Mouse (Mus musculus) CD4-positive helper T cell, adult 2 months (primary cell): ENCODE data around the gene Rdh7.
A peak's percentile ranks its signal among the peaks of the same experiment; 100 is the strongest.
"Not testable (repeated sequence)": the region's sequence is repeated elsewhere in the genome, so short reads cannot be mapped to it uniquely, and the experiment has no call there.

Experiments used
- DNase-seq: peaks from one replicate; pipeline ENCODE4 v3.0.0-alpha.2; 2012; ENCODE audit warnings: low read depth, missing footprints, low spot score

Rdh7 gene

DNA sequence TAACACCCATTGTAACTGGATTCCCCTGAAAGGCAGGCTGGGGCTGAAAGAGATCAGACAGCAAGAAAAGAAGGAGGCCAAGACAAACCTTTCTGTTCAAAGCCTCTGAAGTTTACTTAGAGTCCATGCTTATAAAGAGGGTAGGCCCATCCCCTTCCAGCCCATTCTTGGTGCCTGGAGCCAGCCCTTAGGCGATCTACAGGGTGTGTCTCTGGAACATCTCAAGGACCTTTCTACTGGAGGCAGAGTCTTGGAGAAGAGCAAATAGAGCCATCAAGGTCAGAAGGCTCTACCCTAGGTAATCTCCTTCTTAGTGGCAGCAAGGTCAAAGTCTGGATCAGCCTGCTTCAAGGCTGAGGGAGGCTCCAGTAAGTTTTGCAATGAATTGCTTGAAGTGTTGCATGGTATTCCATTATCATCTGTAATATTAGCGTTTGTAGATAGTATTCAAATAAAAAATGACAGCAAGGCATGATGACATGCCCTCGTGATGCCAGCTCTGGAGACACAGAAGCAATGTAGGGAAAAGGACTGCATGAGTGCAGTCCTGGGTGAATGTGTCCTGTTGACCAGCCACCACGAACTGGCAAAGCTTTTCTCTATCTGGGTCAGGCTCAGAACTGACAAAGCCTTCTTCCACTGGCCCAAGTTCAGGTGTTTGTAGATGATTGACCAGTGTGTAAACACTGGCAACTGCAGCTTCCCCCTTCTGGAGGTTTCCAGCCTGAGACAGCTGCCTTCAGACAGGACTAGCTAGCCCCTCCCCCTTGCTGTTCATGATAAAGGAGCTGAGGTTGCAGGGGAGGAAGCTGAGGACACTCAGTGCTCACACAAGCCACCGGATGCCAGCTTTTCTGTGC is 4.8 kb upstream of the Rdh7 start:
- DNase-seq, result peak; percentile 36

DNA sequence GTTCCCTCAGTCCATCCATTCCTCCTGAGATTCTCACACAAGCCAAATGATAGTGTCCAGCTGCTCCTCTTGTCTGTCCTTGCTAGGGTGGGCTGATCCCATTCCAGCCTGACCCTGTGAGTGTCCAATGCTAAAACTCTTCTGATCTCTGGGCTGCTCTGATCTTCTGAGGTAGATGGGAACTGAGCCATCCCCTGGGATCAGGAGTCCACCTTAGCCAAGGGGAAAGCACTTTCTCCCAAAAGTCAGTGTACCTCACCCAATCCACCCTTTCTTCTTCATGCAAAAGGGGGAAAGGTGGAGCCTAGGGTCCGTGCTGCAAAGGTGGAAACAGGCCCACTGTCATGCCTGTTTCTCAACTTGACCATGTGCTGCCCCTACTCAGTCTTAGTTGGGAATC is 2.9 kb upstream of the Rdh7 start:
- no peak for DNase-seq

DNA sequence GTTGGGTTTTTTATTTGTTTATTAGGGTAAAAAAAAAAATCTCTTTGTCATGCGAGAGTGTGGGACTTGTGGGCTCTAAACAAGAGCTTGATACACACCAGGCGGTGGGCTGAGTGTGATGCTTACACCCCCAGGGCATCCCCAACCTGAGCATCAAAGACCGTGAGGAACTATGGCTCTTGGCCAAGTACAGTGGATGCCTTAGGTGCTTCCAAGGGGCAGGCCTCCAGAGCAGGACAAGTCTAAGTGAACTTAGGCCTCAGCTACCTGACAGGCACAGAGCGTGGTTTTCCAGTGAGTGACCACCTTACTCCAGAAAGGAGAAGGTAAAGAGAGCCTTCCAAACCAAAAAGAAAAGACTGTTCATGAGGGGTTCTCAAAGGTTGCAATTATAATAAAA is 1.6 kb downstream of the Rdh7 start:
- no peak for DNase-seq

DNA sequence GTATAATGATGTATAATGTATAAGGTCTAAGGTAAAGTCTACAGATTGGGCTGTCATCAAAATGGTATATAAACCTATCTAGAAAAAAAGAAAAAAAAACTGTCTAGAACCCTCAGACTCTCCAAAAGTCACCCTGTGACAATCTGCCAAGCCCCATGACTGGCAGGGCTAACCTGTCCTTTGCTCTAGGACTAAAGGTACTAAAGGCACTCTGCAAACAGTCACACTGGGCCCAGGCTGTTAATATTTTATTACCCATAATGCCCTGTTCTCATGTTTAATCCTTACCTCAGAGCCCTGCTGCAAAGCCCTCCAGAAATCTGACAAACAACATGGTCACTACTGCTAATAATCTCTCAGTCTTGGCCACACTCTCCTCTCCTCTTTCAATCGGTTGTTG is 2.1 kb downstream of the Rdh7 start:
- DNase-seq, result no peak

DNA sequence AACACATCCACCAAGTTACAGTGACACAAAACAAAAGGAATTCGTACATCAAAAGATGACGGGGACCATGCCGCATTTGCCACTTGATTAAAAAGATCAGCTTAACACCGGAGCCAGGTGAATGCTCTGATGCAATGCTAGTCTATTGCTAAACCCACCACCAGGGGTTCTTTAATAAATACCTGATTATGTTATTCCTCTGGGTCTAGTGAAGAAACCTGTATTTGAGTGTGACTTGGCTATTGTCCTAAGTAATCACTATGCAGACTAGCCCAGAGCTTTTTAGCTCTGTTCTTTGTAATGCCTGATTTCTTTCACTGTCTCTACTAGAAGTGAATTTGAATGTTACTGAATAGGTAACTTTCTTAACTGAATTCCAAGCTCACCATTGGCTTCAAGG is 7.6 kb downstream of the Rdh7 start:
- DNase-seq, result no peak

DNA sequence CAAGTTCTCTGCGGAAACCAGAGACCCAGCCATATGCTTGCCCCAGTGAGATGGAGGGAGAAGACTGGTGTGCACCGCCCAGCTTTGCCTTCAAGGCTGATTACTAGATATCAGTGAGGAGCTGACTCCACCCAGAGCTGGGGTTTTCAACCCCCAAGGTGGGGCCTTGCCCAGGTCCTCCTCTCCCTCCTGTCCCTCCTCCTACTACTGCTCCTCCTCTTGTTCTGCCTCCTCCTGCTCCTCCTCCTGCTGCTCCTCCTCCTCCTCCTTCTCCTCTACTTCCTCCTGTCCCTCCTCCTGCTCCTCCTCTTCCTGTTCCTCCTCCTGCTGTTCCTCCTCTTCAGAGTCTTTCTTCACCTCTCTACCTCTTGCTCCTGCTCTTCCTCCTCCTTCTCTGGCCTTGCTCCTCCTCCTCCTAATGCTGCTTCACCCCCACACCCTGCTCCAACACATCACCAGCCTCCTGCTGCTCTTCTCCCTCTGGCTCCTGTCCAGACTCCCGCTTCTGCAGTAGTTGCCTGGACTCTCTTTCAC is 9.4 kb downstream of the Rdh7 start:
- DNase-seq, result no peak

DNA sequence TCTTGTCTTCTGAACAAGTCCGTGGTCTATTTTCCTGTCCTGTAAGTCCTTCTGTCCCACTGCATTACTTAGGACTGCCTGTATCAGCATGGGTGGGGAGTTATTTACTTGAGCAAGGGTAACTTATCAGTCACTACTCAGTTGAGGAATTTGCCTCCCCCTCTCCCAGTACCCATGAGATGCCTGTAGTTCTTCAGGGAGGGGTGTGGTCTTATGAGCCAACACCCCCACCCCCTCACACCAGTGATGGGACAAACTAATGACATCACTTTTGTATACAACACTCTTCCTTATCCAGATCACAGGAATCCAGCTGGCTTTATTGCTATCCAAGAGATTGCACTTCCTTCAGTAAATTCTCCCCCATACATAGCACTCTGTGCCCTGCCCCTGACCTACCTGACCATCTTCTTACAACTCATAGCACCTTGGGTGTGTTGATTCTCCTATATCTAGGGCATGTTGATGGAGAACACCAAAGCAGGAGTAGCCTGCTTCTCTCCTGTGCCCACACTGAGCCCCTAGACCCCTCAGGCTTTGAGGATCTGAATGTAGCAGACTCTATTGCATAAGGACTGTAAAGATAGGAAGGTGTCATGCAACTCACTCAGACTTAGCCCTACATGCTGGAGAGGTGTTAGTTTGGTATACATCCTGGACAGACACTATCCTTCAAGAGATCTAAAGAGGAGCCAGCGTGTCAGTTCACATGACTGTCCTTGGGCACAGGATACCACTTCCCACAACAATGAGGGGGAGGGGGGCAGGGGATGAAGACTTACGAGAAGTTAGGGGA is 10.2 kb downstream of the Rdh7 start:
- no peak for DNase-seq

DNA sequence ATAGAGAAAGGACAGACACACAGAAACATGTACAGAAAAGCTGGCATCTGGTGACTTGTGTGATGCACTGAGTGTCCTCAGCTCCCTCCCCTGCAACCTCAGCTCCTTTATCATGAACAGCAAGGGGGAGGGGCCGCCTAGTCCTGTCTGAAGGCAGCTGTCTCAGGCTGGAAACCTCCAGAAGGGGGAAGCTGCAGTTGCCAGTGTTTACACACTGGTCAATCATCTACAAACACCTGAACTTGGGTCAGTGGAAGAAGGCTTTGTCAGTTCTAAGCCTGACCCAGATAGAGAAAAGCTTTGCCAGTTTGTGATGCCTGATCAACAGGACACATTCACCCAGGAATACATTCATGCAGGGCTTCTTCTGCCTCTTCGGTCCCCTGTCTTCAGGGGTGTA is 10.9 kb downstream of the Rdh7 start:
- DNase-seq, result no peak

DNA sequence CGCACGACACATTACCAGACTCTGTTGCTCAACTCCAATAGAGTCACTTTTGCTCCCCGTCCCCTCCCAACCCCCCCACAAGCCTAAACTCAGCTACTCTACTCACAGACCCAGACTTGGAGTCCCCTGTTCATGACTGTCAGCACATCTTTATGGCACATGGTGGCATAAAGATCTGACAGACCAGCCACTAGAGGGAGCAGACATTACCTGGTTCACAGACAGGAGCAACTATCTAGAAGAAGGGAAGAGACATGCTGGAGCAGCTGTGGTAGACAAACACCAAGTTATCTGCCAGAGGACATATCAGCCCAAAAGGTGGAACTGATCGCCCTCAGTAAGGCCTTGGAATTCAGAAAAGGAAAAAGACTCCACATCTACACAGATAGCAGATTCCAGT is 16.1 kb downstream of the Rdh7 start:
- peak; percentile 20 for DNase-seq

DNA sequence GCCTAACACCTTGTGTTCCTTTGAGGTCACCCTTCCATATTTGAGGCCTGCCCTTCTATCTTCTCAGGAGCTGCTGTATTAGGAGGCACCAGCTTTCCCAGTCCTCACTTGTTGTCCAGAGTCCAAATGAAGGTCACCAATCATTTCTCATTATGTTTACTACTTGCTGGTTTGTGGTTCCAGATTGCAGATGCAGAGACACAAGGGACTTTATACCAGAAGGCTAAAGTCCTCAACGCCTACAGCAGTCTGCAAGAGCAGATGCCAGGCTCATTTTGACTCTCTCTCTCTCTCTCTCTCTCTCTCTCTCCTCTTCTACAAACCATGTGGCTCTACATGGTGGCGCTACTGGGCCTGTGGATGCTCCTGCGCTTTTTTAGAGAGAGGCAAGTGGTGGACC is 22.4 kb downstream of the Rdh7 start, which contains the start of gene Rdh16f2:
Gene Rdh16f2, plus strand, starts transcription at position 243 of the 400 bp plus-strand sequence.
- DNase-seq, result no peak

DNA sequence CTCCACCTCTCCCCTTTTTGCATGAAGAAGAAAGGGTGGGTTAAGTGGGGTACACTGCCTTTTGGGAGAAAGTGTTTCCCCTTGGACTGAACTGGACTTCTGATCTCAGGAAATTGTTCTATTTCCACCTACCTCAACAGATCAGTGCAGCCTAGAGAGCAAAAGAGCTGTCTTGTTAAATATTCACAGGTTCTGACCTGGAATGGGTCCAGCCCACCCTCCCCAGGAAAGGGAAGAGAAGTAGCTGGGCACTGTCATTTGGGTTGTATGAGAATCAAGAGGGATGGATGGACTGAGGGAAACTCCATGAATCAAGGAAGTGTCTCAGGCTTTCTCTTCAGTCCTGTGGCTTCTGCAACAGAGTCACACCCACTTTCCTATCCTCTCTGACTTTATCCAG is 23.7 kb downstream of the Rdh7 start:
- no peak for DNase-seq

DNA sequence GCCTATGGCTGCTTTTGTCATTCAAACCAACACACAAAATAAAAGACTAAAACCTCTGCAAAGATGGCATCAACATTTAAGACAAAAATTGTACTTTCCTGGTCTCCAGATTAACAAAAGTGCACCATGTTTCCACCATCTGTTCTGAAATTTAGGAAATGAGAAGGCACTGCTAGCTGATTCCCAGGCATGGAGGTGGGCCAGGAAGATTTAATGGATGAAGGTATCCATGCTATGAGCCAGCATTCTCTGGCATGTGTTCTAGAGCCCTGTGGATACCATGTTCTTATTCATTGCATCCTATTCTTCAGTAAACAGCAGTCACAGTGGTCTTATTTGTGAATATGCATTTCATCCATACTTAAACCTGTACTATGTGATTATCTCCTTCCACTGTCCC is 32.2 kb downstream of the Rdh7 start:
- DNase-seq, result no peak

DNA sequence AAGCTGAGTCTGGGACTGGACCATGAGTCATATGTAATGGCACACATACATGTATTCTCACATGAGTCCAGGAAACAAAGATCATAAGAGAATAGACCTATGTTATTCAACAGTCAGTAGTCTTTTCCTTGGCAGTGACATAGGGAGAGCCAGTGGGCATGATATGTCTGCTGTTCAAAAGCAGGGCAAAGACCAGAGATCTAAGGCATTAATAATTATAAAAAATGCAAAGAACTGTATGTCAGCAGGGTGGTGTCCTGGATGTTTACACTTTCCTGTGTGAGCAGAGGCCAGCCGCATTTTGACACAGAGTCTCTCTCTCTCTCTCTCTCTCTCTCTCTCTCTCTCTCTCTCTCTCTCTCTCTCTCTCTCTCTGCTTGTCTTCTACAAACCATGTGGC is 39.0 kb downstream of the Rdh7 start, which contains the start of gene Rdh19:
Gene Rdh19, plus strand, starts transcription at position 301 of the 400 bp plus-strand sequence.
- DNase-seq, result no peak

DNA sequence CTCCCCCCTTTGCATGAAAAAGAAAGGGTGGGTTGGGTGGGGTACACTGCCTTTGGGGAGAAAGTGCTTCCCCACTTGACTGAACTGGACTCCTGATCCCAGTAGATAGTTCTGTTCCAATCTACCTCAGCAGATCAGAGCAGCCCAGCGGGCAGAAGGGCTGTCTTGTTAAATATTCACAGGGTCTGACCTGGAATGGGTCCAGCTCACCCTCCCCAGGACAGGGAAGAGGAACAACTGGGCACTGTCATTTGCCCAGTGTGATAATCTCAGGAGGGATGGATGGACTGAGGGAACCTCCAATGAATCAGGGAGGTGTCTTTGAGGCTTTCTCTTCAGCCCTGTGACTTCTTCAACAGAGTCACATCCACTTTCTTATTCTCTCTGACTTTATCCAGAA is 40.5 kb downstream of the Rdh7 start:
- no peak for DNase-seq

DNA sequence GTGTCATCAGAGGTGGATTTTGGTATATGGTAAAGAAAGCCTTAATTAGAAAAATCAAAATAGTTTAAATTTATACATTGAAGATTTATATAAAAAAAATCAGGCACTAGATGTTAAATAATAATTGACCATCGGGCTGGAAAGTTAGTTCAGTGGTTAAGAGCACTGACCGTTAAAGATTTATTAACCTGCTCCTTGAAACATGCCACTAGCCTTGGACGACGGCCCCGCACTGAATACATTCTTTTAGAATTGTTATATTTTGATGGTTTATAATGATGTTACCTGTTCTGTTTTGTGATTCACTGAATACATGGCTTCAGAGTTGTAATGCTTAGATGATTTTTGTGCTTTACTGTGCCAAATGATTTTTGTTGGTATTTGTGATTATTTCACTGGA is 42.7 kb downstream of the Rdh7 start:
- not testable (repeated sequence) for DNase-seq

DNA sequence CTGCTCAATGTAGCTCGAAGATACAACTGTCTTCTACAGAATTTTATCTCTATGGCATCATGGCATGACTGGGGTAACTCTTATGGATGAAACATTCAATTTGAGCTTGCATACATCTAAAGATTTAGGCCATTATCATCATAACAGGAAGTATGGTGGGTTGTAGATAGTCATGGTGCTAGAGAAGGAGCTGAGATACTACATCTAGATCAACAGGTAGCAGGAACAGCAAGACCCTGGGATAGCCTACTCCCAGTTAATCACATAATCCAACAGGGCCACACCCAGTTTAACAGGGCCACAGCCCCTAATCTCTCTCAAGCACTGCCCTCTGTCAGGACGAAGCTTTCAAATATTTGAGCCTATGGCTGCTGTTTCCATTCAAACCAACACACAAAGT is 47.8 kb downstream of the Rdh7 start:
- no peak for DNase-seq

DNA sequence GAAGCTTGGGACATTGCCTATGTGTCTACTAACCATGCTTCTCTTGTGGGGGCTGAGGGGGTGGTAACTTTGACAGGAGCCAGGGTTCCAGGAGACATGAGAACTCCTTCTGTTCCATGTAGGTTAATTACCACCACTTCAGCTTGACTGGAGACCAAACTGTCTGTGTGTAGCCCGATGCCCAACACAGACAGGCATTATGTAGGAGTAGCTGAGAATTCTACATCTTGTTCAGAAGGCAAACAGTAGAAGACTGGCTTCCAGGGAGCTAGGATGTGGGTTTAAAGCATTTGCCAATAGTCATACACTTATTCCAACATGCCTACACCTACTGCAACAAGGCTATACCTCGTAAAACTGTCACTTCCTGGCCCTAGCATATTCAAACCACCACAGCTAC is 50.1 kb downstream of the Rdh7 start:
- DNase-seq, result no peak

DNA sequence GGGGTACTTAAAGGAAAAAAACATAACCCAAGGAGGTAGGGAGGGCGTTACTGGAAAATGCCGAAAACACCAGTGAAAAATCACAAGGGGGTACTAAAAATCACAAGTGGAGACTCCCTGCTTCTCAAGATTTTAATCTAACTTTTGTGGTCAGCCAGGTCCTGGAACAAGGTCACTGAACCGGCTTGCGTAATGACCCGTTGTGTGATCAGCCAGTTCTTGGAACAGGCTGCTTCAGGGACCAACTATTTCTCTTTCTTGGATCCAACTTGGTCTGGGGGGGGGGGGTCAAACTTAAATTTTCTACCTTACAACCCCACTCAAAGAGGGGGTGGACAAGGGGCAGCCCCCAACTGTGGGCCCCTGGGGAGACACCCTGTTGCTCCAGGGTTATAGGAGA is 50.8 kb downstream of the Rdh7 start:
- not testable (repeated sequence) for DNase-seq

DNA sequence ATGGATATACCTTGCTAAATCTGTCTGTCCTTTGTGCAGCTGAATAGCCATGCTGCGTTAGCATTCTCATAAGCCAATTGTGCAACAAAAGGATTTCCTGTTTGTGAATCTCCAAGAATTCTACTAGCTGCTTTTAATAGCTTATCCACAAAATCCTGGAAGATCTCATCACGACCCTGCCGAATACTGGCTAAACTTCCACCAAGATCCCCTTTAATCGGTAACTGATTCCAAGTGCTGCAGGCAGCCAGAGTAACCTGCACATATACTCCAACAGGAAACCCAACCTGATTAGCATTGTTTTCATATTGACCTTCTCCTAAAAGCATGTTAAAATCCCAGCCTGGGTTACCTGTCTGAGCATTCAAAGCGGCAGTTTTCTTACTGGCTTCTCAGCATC is 53.3 kb downstream of the Rdh7 start:
- no peak for DNase-seq

DNA sequence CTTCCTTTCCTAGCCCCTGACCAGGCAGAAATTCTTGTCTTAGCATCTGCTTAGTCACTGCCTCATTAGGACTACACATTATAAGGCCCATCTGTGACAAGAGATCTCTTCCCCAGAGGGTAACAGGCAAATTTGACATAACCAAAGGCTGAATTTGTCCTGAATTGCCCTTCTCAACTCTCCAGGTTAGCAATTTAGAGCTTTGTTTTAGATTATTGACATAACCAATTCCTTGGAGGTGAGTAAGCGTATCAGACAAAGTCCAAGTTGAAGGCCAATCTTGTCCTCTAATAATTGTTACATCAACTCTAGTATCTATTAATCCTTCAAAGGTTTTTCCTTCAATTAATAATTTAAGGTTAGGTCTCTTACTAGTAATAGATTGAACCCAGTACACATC is 54.4 kb downstream of the Rdh7 start:
- DNase-seq, result not testable (repeated sequence)
